Mouse (Mus musculus) lung, postnatal 0 days (tissue): ENCODE measurements around the gene Gm11084. TPM values are rescaled to one million over a fixed set of nuclear protein-coding genes. Genes with fewer than 3 reads are reported as not detected.

Source experiments
- ATAC-seq: fragments of 200-750 bp; cut with Nextera tagmentation; 2 replicates; pipeline ENCODE4 v1.8.0; 2017; ENCODE audit warnings: moderate library complexity
- DNase-seq: peaks from one replicate; pipeline ENCODE4 v3.0.0-alpha.2; 2016; ENCODE audit warnings: low spot score
- H3K27ac ChIP-seq: fragments of 300-500 bp; sonication (generic); 2 replicates; pipeline ENCODE4 v1.5.1; 2014; ENCODE audit warnings: antibody characterized with exemption, mild to moderate bottlenecking, low read length, mixed read lengths
- H3K27me3 ChIP-seq: fragments of 300-500 bp; sonication (generic); replicated peaks from 2 replicates; pipeline ENCODE4 v1.6.1; 2014; ENCODE audit warnings: low read length, mixed read lengths; ENCODE audit not compliant: insufficient read depth
- H3K36me3 ChIP-seq: fragments of 300-500 bp; sonication (generic); 2 replicates; pipeline ENCODE4 v1.6.1; 2014; ENCODE audit warnings: low read length, mixed read lengths; ENCODE audit not compliant: insufficient read depth
- H3K4me1 ChIP-seq: fragments of 300-500 bp; sonication (generic); 2 replicates; pipeline ENCODE4 v1.6.1; 2014; ENCODE audit warnings: antibody characterized with exemption, low read depth, low read length, mixed read lengths; ENCODE audit not compliant: insufficient read depth
- H3K4me2 ChIP-seq: fragments of 300-500 bp; sonication (generic); replicated peaks from 2 replicates; pipeline ENCODE4 v1.6.1; 2014; ENCODE audit warnings: low read depth, mild to moderate bottlenecking, low read length, moderate library complexity, mixed read lengths
- H3K4me3 ChIP-seq: fragments of 300-500 bp; sonication (generic); 2 replicates; pipeline ENCODE4 v1.5.1; 2014; ENCODE audit warnings: low read depth, low read length
- H3K9ac ChIP-seq: fragments of 300-500 bp; sonication (generic); replicated peaks from 2 replicates; pipeline ENCODE4 v1.6.1; 2014; ENCODE audit warnings: low read depth, mild to moderate bottlenecking
- H3K9me3 ChIP-seq: fragments of 300-500 bp; sonication (generic); 2 replicates; pipeline ENCODE4 v1.6.1; 2016; ENCODE audit warnings: low read length, mixed read lengths
- CTCF ChIP-seq: IDR thresholded peaks from 2 replicates; pipeline ENCODE4 v1.5.1; 2016; ENCODE audit warnings: antibody characterized with exemption, mild to moderate bottlenecking
- EP300 ChIP-seq: IDR thresholded peaks from 2 replicates; pipeline ENCODE4 v1.6.1; 2016; ENCODE audit warnings: antibody characterized with exemption, mild to moderate bottlenecking, control low read depth
- WGBS: fragments of 180-500 bp; shearing (Covaris S2); extraction: QIAGEN DNeasy Blood & Tissue Kit; methylation state at CpG from one replicate; pipeline ENCODE4 v1.1.7; 2014; 5-methylcytosine and 5-hydroxymethylcytosine counted together
- polyA plus RNA-seq: library from polyadenylated mRNA; unstranded; fragments of >200 nt; fragmentation: Nextera tagmentation; extraction: Ambion mirVana; gene quantifications from 2 replicates; pipeline ENCODE4 v1.2.1, GENCODE M21; 2015

Gene Gm11084
- polyA plus RNA-seq, 1 experiment from 2014 or later: not detected

DNA sequence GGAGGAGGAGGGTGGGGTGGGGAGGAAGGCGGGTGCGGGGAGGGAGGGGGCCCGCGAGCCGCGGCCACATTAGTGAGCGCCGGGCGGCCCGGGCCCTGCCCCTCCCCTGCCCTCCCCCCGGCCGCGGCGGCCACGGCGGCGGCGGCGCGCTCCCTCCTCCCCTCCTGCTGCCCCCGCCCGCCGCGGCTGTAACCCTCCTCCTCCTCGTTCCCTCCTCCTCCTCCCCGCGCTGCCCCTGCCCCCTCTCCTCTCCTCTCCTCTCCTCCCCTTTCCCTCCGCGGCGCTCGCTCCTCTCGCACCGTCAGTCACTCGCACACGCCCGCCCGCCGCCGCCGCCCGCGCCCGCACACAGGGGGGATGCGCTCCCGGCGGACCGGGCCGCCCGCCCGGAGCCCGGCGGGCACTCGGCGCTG lies 6.9 kb downstream of the Gm11084 start:
- Histone ChIP-seq H3K27ac (peak overlapping the region; percentile 100), H3K4me3 (peak overlapping the region; percentile 100), H3K4me1 (peaks cover 6% of the 10 kb centered on the region; the same call in 1 of the 2 replicates), H3K27me3 (no peaks in the 10 kb centered on the region), H3K36me3 (no peaks in the 10 kb centered on the region), H3K9ac (peak overlapping the region; percentile 100), H3K4me2 (peak overlapping the region; percentile 73), H3K9me3 (no peaks in the 10 kb centered on the region)
- TF ChIP-seq CTCF (0 out of 2 replicates have a peak, but pooled peaks have one; percentile 2), EP300 (no peak)
- DNase-seq: peak; percentile 98
- peak; percentile 72 for ATAC-seq
- 4% methylated on average over 13 of the region's 54 CpGs for WGBS

DNA sequence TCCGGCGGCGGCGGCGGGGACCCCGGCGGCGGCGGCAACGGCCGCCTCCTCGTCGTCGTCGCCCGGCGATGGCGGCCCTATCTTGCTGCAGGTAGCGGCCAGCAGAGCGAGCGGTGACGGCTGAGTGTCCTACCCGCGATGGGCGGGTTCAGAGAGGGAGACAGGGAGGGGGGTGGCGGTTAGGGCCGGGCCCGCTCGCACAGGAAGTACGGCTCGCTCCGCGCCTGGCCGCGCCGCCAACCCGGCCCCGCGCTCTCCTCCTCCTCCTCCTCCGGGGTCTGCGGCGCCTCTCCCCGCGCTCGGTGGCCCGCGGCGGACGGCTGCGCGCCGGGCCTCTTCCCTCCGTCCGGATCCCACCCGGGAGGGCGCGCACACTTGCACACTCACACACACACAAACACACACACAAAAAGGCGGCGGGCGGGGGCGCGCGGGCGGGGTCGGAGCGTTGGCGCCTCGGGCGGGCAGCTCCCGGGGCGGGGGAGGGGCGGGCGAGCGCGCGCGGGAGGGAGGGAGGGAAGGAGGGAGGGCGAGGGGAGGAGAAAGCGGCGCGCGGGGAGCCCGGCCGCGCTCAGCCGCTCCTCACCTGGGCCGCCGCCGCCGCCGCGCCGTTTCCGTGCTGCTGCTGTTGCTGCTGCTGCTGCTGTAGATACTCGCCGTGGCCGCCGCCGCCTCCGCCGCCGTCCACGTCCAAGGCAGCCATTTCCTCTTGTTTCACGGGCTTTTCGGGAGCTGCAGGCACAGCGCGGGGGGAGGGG lies 7.4 kb downstream of the Gm11084 start:
- H3K27ac ChIP-seq: peak overlapping the region; percentile 100
- H3K4me1 ChIP-seq: peaks cover 6% of the 10 kb centered on the region; the same call in 1 of the 2 replicates
- no peaks in the 10 kb centered on the region for H3K36me3 ChIP-seq
- H3K4me2 ChIP-seq: peak overlapping the region; percentile 73
- DNase-seq (peak; percentile 95), ATAC-seq (peak; percentile 80)
- no peaks in the 10 kb centered on the region for H3K27me3 ChIP-seq
- no peak for TF ChIP-seq EP300
- H3K9me3 ChIP-seq: no peaks in the 10 kb centered on the region
- peak overlapping the region; percentile 100 for H3K9ac ChIP-seq
- WGBS: under 1% methylated on average over 37 of the region's 107 CpGs
- H3K4me3 ChIP-seq: peak overlapping the region; percentile 100

DNA sequence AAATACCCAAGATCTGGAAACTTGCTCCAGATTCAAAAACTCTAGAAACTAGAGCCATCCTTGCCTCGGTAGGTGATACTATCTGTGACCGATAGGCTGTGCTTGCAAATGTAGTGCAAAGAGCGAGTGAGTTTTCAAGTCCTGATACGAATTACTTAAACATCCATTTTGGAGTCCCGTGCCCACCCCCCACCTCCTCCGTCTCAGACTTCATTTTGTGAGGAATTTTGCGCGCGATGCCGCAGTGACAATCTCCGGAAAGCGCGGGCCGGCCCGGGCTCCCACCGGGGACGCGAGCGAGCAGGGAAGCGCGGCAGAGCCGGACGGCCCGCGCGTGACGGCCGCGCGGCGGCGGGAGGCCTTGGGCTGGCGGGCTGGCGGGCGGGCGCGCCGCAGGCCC lies 8.0 kb downstream of the Gm11084 start:
- H3K27ac ChIP-seq: peak overlapping the region; percentile 100
- no peaks in the 10 kb centered on the region for H3K9me3 ChIP-seq
- under 1% methylated on average over 26 of the region's 38 CpGs for WGBS
- H3K4me1 ChIP-seq: peaks cover 6% of the 10 kb centered on the region; the same call in 1 of the 2 replicates
- H3K9ac ChIP-seq: peak overlapping the region; percentile 100
- H3K27me3 ChIP-seq: no peaks in the 10 kb centered on the region
- peak overlapping the region; percentile 100 for H3K4me3 ChIP-seq
- H3K4me2 ChIP-seq: peak overlapping the region; percentile 73
- no peaks in the 10 kb centered on the region for H3K36me3 ChIP-seq
- peak; percentile 92 for DNase-seq
- no peak for ATAC-seq
- TF ChIP-seq EP300 (no peak), CTCF (peak; percentile 72)

DNA sequence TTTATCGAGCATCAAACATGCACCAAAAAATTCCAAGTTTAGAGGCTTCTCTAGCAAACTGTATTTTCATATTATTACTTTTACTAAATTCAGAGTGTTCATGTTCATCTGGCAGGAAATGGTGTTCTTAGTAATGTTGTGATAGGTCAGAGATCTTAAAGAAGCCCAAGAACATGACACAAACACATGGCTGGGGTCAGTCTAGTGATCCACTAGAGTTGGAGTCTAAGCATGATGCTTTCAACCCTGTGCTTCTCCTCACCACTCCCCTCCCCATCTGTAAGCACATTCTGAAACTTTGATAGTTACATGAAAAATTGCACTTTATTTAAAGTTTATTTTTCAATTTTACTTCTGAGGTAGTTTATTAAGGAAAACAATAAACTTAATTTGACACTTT lies 9.2 kb downstream of the Gm11084 start:
- Histone ChIP-seq H3K9ac (no peak overlapping the region), H3K9me3 (no peaks in the 10 kb centered on the region)
- WGBS: 47% methylated on average over 1 of the region's 1 CpGs

DNA sequence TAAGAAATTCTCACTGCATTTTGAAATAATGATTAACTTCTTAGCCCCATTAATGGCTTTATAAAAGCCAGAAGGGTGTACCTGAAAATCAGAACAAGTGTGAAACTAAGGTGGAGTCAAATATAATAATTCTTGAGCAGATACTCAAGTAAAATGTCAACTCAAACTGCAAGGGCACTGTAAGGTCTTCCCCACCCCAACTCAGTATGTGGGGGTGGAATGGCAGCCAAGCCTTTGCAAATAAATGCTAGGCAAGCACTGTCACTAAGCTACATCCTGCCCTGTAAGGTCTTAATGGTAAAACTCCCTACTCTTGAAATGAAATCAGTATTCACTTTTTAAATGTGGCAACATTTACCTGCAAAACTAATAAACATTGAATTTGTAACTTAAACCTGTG lies 10.5 kb downstream of the Gm11084 start:
- Histone ChIP-seq H3K9me3 (no peaks in the 10 kb centered on the region), H3K4me3 (no peak overlapping the region), H3K9ac (no peak overlapping the region), H3K36me3 (peaks cover 3% of the 10 kb centered on the region; the same call in 1 of the 2 replicates), H3K4me1 (peaks cover 6% of the 10 kb centered on the region; the same call in 1 of the 2 replicates), H3K27me3 (no peaks in the 10 kb centered on the region), H3K4me2 (no peak overlapping the region), H3K27ac (no peak overlapping the region)
- TF ChIP-seq EP300 (no peak), CTCF (no peak)
- DNase-seq (peak; percentile 23), ATAC-seq (no peak)

More for the DNA sequence above, 9.2 kb downstream of the Gm11084 start:
- DNase-seq: no peak
- H3K4me1 ChIP-seq: peaks cover 6% of the 10 kb centered on the region; the same call in 1 of the 2 replicates
- H3K4me3 ChIP-seq: no peak overlapping the region
- H3K36me3 ChIP-seq: no peaks in the 10 kb centered on the region
- no peak overlapping the region for H3K27ac ChIP-seq
- H3K4me2 ChIP-seq: peak overlapping the region; percentile 40; the same call in 1 of the 2 replicates
- no peak for ATAC-seq
- H3K27me3 ChIP-seq: no peaks in the 10 kb centered on the region
- TF ChIP-seq CTCF (no peak), EP300 (no peak)

DNA sequence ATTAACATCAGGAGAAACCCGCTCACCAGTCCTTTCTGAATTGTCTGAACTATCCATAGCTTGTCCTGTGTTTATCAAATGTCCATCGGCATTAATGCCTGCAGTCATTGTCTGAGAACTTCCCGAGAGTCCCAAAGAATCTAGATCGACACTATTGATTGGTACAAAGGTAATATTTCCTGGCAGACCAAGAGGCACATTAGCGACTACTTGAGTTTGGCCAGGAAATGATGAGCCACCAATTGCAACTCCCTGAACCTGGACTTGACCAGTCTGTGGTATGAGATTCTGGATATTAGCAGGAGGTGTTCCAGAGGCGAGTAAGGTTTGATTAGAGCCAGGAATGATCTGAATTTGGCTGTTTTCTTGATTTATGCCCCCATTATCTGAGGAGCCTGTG lies 15.7 kb downstream of the Gm11084 start:
- Histone ChIP-seq H3K4me1 (peaks cover 8% of the 10 kb centered on the region), H3K9ac (no peak overlapping the region), H3K9me3 (no peaks in the 10 kb centered on the region), H3K4me3 (no peak overlapping the region), H3K4me2 (no peak overlapping the region), H3K27ac (no peak overlapping the region), H3K27me3 (no peaks in the 10 kb centered on the region), H3K36me3 (peaks cover 17% of the 10 kb centered on the region; the same call in 1 of the 2 replicates)
- DNase-seq (no peak), ATAC-seq (no peak)
- WGBS: 91% methylated on average over 6 of the region's 6 CpGs
- TF ChIP-seq CTCF (no peak), EP300 (no peak)
